8 mouse cellular contexts compared by ENCODE assay signal in genomic region chr17:78916369-78916813, GRCm38 (mm10). TPM values are rescaled to one million over a fixed set of nuclear protein-coding genes. Genes with fewer than 3 reads are reported as not detected.
DNase-seq lines count a peak whose midpoint lies in the region; ATAC-seq lines count a peak whose summit lies in the region.

Cebpzos (plus strand) TSS chr17:78916500.

- H3K4me1 ChIP-seq in hindbrain, embryonic 11.5 days (replicated peaks; ENCODE audit: control insufficient read depth, insufficient read depth, low read length) = no peaks in the 10 kb centered on the region; the same call in 1 of the 2 replicates

- WGBS in hindbrain, embryonic 11.5 days = under 1% methylated on average over 36 of the region's 37 CpGs

- no peaks in the 10 kb centered on the region for H3K9me3 ChIP-seq in hindbrain, embryonic 11.5 days (ENCODE audit: control insufficient read depth, low read length)

- peak within 1 kb of the TSS; percentile 50 for H3K4me2 ChIP-seq in hindbrain, embryonic 11.5 days (replicated peaks; ENCODE audit: low read depth, low read length)

- H3K9ac ChIP-seq in hindbrain, embryonic 11.5 days (ENCODE audit: low read depth, low read length) = peak within 1 kb of the TSS; percentile 40

- peaks cover 3% of the 10 kb centered on the region; the same call in 1 of the 2 replicates for H3K36me3 ChIP-seq in hindbrain, embryonic 11.5 days (ENCODE audit: control insufficient read depth, insufficient read depth, low read length)

- H3K27me3 ChIP-seq in hindbrain, embryonic 11.5 days (ENCODE audit: control insufficient read depth, insufficient read depth, low read length) = no peaks in the 10 kb centered on the region

- H3K4me3 ChIP-seq in hindbrain, embryonic 11.5 days (ENCODE audit: low read depth, low read length) = peak within 1 kb of the TSS; percentile 58

- H3K27ac ChIP-seq in hindbrain, embryonic 11.5 days (ENCODE audit: low read depth, low read length) = peak within 1 kb of the TSS; percentile 47

- DNase-seq in MN1 (ENCODE audit: low spot score) = peak; percentile 92
- DNase-seq in cerebellum, adult 9-10 months = peak; percentile 95
- peak; percentile 81 to 90 for DNase-seq in frontal cortex, adult 2 months (ENCODE audit: extremely low spot score in 1 of 2, low spot score in 1 of 2)
- DNase-seq in hindbrain, embryonic 11.5 days (ENCODE audit: low spot score) = peak; percentile 91
- peak; percentile 83 to 86 for DNase-seq in layer of hippocampus, postnatal 10 days (ENCODE audit: low spot score in 2 of 2)
- peak; percentile 88 for DNase-seq in lung, postnatal 10 days
- peak; percentile 82 for DNase-seq in ovary, postnatal 36 days (ENCODE audit: low spot score)
- peak; percentile 94 for DNase-seq in thymus, postnatal 25 days

- peak; percentile 93 for ATAC-seq in hindbrain, embryonic 11.5 days (ENCODE audit: low FRiP score)

RNA-seq across cellular contexts. Expression of gene Cebpzos, which starts in this region (rescaled TPM):
- 40.4 and 46.6 TPM in 2 replicates for polyA plus RNA-seq in frontal cortex, adult 2 months (2012; rRNA removed)
- 110 and 118 TPM in 2 replicates for polyA plus RNA-seq in hindbrain, embryonic 11.5 days (2014; fragmentation: Nextera tagmentation; extraction: Ambion mirVana)
- 10 to 100 TPM; 27.7 to 33.4 TPM for total RNA-seq in layer of hippocampus, postnatal 10 days (2021)

Comparison
In these comparisons a context has a peak if more than half of its experiments do, and no peak if none do; other contexts are left out.
1. Peak in every context shown above with its lines: DNase-seq, ATAC-seq, H3K4me3 ChIP-seq and H3K27ac ChIP-seq.